ENCODE assay signal across 8 mouse cellular contexts in the genomic region with DNA sequence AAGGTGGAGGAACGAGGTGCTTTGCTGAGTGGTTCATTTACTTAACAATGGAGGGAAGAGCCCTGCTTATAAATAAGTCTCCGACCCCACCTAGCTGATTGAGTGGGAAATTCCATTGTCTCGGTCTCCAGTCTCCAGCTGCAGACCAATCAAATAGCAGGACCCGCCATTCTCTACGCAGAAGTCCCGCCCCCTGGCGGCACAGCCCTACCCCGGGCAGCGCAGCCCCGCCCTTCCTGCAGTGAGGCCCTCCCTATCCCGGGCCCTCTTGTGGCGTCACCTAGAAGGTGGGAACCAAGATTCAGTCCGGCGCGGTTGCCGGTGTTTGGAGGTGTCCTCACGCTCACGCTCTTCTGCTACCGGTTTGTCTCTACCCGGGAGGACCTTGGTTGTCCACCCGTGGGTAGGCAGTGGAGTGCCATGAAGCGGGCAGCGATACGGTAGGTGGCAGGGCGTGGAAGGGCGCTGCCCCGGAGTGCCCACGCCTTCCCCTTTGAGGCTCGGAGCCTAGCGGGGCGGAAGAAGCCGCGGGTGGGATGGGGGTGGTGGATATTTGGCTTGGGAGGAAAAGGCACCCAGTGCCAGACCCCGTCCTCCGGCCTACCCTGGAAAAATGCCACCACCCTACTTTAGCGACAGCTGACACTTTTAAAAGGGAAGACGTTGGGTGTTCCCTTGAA. TPM values are rescaled to one million over a fixed set of nuclear protein-coding genes. Genes with fewer than 3 reads are reported as not detected.
DNase-seq lines count a peak whose midpoint lies in the region; ATAC-seq and TF ChIP-seq lines count a peak whose summit lies in the region.

Acot9 (plus strand) TSS at position 209 of the 680 bp plus-strand sequence.

- peak; percentile 97 for DNase-seq in MEL (ENCODE audit: low read depth, low spot score)
- peak; percentile 87 to 91 for DNase-seq in cerebellum, adult 2 months
- peak; percentile 88 for DNase-seq in forebrain, postnatal 0 days
- peak; percentile 91 for DNase-seq in heart, postnatal 4 days
- peak; percentile 72 to 86 for DNase-seq in layer of hippocampus, adult 8-10 months (ENCODE audit: low spot score in 2 of 2)
- DNase-seq in ovary, adult 18-20 months (ENCODE audit: low spot score) = peak; percentile 77
- peak; percentile 90 for DNase-seq in thymus, postnatal 0 days (ENCODE audit: low spot score)

- peak within 1 kb of the TSS; percentile 87 for H3K27ac ChIP-seq in MEL (ENCODE audit: control insufficient read depth, low read depth, low read length)
- H3K27ac ChIP-seq in cerebellum, adult 2 months (ENCODE audit: insufficient read depth, low read length) = peak within 1 kb of the TSS; percentile 68
- peak within 1 kb of the TSS; percentile 45; the same call in 1 of the 2 replicates for H3K27ac ChIP-seq in forebrain, postnatal 0 days (ENCODE audit: low read depth, low read length)
- peak within 1 kb of the TSS; percentile 80 for H3K27ac ChIP-seq in lung, embryonic 15.5 days

- WGBS in cerebellum, adult 2 months = 3% methylated on average over 37 of the region's 37 CpGs
- 31% methylated on average over 37 of the region's 37 CpGs for WGBS in forebrain, postnatal 0 days
- WGBS in lung, embryonic 15.5 days = 18% methylated on average over 37 of the region's 37 CpGs

- peak in 1 of 3 experiments; percentile 41; a peak in 3 of 6 replicates for TF ChIP-seq CTCF in MEL (IDR thresholded peaks at IDR 0.05 in 2 of 3, conservative IDR thresholded peaks at IDR 0.05 in 1 of 3; ENCODE audit: control insufficient read depth in 1 of 3, insufficient read depth in 1 of 3, low read depth in 2 of 3, low read length in 3 of 3, poor library complexity in 1 of 3, severe bottlenecking in 1 of 3)
- peak; percentile 40; the same call in 1 of the 2 replicates for TF ChIP-seq CTCF in cerebellum, adult 2 months (IDR thresholded peaks at IDR 0.05; ENCODE audit: borderline replicate concordance, insufficient read depth, low read depth, low read length)
- TF ChIP-seq CTCF in forebrain, postnatal 0 days (IDR thresholded peaks at IDR 0.05; ENCODE audit: low read depth) = peak; percentile 71

- H3K9me3 ChIP-seq in MEL (replicated peaks; ENCODE audit: insufficient read depth, low read length) = no peaks in the 10 kb centered on the region
- H3K9me3 ChIP-seq in forebrain, postnatal 0 days (ENCODE audit: low read length) = no peaks in the 10 kb centered on the region
- no peaks in the 10 kb centered on the region for H3K9me3 ChIP-seq in lung, embryonic 15.5 days

- H3K27me3 ChIP-seq in MEL (ENCODE audit: control insufficient read depth in 1 of 2, insufficient read depth in 2 of 2, low read length in 2 of 2) = no peaks in the 10 kb centered on the region
- no peaks in the 10 kb centered on the region for H3K27me3 ChIP-seq in cerebellum, adult 2 months (ENCODE audit: control insufficient read depth, insufficient read depth, low read length)
- H3K27me3 ChIP-seq in forebrain, postnatal 0 days (ENCODE audit: insufficient read depth, low read length) = no peaks in the 10 kb centered on the region
- no peaks in the 10 kb centered on the region for H3K27me3 ChIP-seq in lung, embryonic 15.5 days

- H3K4me2 ChIP-seq in forebrain, postnatal 0 days (ENCODE audit: low read depth) = peak within 1 kb of the TSS; percentile 48
- H3K4me2 ChIP-seq in lung, embryonic 15.5 days = peak within 1 kb of the TSS; percentile 47

- peaks cover 12% of the 10 kb centered on the region for H3K79me2 ChIP-seq in MEL (ENCODE audit: control insufficient read depth, insufficient read depth, low read length, poor library complexity)

- H3K9ac ChIP-seq in MEL (ENCODE audit: control insufficient read depth, low read depth, low read length, poor library complexity, severe bottlenecking) = peak within 1 kb of the TSS; percentile 98
- H3K9ac ChIP-seq in forebrain, postnatal 0 days = peak within 1 kb of the TSS; percentile 73
- peak within 1 kb of the TSS; percentile 63 for H3K9ac ChIP-seq in lung, embryonic 15.5 days

- peak; percentile 56 for TF ChIP-seq RAD21 in MEL (IDR thresholded peaks at IDR 0.05; ENCODE audit: low read depth, low read length)

- peak within 1 kb of the TSS; percentile 95 to 99 for H3K4me3 ChIP-seq in MEL (ENCODE audit: control insufficient read depth in 1 of 2, insufficient read depth in 1 of 2, low read depth in 2 of 2, low read length in 2 of 2)
- H3K4me3 ChIP-seq in cerebellum, adult 2 months (replicated peaks; ENCODE audit: insufficient read depth, low read depth, low read length) = peak within 1 kb of the TSS; percentile 98
- H3K4me3 ChIP-seq in forebrain, postnatal 0 days (ENCODE audit: low read depth, low read length) = peak within 1 kb of the TSS; percentile 51
- peak within 1 kb of the TSS; percentile 60 for H3K4me3 ChIP-seq in lung, embryonic 15.5 days

- peaks cover 0 to 13% of the 10 kb centered on the region in 2 experiments; a peak in 2 of 4 replicates for H3K36me3 ChIP-seq in MEL (ENCODE audit: control insufficient read depth in 1 of 2, insufficient read depth in 2 of 2, low read length in 2 of 2)
- no peaks in the 10 kb centered on the region for H3K36me3 ChIP-seq in forebrain, postnatal 0 days (ENCODE audit: insufficient read depth)
- no peaks in the 10 kb centered on the region for H3K36me3 ChIP-seq in lung, embryonic 15.5 days

- no peak; a peak in 1 of 4 replicates for TF ChIP-seq EP300 in MEL (IDR thresholded peaks at IDR 0.05; ENCODE audit: low read depth in 1 of 2, low read length in 2 of 2)

- peaks cover 0 to 9% of the 10 kb centered on the region in 2 experiments; a peak in 2 of 4 replicates for H3K4me1 ChIP-seq in MEL (ENCODE audit: control insufficient read depth in 1 of 2, insufficient read depth in 2 of 2, low read length in 2 of 2)
- H3K4me1 ChIP-seq in cerebellum, adult 2 months (ENCODE audit: control insufficient read depth, insufficient read depth, low read length) = no peaks in the 10 kb centered on the region
- no peaks in the 10 kb centered on the region for H3K4me1 ChIP-seq in forebrain, postnatal 0 days (ENCODE audit: insufficient read depth)
- H3K4me1 ChIP-seq in lung, embryonic 15.5 days = no peaks in the 10 kb centered on the region

- peak; percentile 100 for ATAC-seq in forebrain, postnatal 0 days
- peak; percentile 99 for ATAC-seq in lung, embryonic 15.5 days (ENCODE audit: borderline replicate concordance, extremely low read depth, low FRiP score, low TSS enrichment)

- peak; percentile 99 to 100 for TF ChIP-seq POLR2A in MEL (IDR thresholded peaks at IDR 0.05; ENCODE audit: control insufficient read depth in 1 of 2, insufficient read depth in 1 of 2, low read depth in 1 of 2, low read length in 2 of 2, poor library complexity in 1 of 2)
- peak; percentile 71 for TF ChIP-seq POLR2A in cerebellum, adult 2 months (IDR thresholded peaks at IDR 0.05; ENCODE audit: borderline replicate concordance, insufficient read depth, low read length)

TF ChIP-seq in MEL, 35 proteins besides CTCF, POLR2A, EP300 and RAD21 (continues in another document):
- no peak for TF ChIP-seq CHD2 (IDR thresholded peaks at IDR 0.05; ENCODE audit: low read length)
- TF ChIP-seq ZKSCAN1 (IDR thresholded peaks at IDR 0.05; ENCODE audit: low read depth, low read length) = no peak
- TF ChIP-seq TCF12 (IDR thresholded peaks at IDR 0.05; ENCODE audit: low read depth, low read length) = peak; percentile 5; the same call in 1 of the 2 replicates
- no peak for TF ChIP-seq USF2 (IDR thresholded peaks at IDR 0.05; ENCODE audit: borderline replicate concordance in 1 of 2, insufficient read depth in 1 of 2, low read depth in 1 of 2, low read length in 2 of 2)
- no peak for TF ChIP-seq E2F4 (IDR thresholded peaks at IDR 0.05; ENCODE audit: borderline replicate concordance, low read depth, low read length)
- peak; percentile 81 for TF ChIP-seq SIN3A (IDR thresholded peaks at IDR 0.05; ENCODE audit: low read length)
- TF ChIP-seq CHD1 (IDR thresholded peaks at IDR 0.05; ENCODE audit: low read depth, low read length) = no peak
- peak; percentile 74; the same call in 1 of the 2 replicates for TF ChIP-seq MXI1 (IDR thresholded peaks at IDR 0.05; ENCODE audit: low read depth, low read length)
- no peak for TF ChIP-seq GATA1 (IDR thresholded peaks at IDR 0.05; ENCODE audit: low read depth, low read length)
- TF ChIP-seq ZNF384 (IDR thresholded peaks at IDR 0.05; ENCODE audit: low read depth, low read length) = no peak
- TF ChIP-seq MYC (IDR thresholded peaks at IDR 0.05; ENCODE audit: low read depth, low read length) = peak; percentile 27; the same call in 1 of the 2 replicates
- TF ChIP-seq UBTF (IDR thresholded peaks at IDR 0.05; ENCODE audit: borderline replicate concordance, insufficient read depth, low read depth, low read length) = no peak
- no peak; the same call in 1 of the 2 replicates for TF ChIP-seq POLR2AphosphoS5 (IDR thresholded peaks at IDR 0.05; ENCODE audit: borderline replicate concordance, low read depth, low read length)
- TF ChIP-seq MAX (IDR thresholded peaks at IDR 0.05; ENCODE audit: low read length) = no peak
- TF ChIP-seq GABPA (IDR thresholded peaks at IDR 0.05; ENCODE audit: low read depth, low read length) = no peak
- TF ChIP-seq KAT2A (conservative IDR thresholded peaks at IDR 0.05; ENCODE audit: low read depth, low read length) = no peak
- no peak for TF ChIP-seq ETS1 (IDR thresholded peaks at IDR 0.05; ENCODE audit: low read depth, low read length)
- peak; percentile 26; the same call in 1 of the 2 replicates for TF ChIP-seq NRF1 (IDR thresholded peaks at IDR 0.05; ENCODE audit: insufficient read depth, low read depth, low read length, poor library complexity, severe bottlenecking)
- TF ChIP-seq BHLHE40 (IDR thresholded peaks at IDR 0.05; ENCODE audit: borderline replicate concordance, low read depth, low read length) = no peak
- TF ChIP-seq MYB (IDR thresholded peaks at IDR 0.05; ENCODE audit: low read depth, low read length) = no peak
- TF ChIP-seq MEF2A (IDR thresholded peaks at IDR 0.05; ENCODE audit: extremely low read depth, insufficient replicate concordance, low read depth, low read length, poor library complexity, severe bottlenecking) = no peak
- peak; percentile 90 for TF ChIP-seq ZMIZ1 (IDR thresholded peaks at IDR 0.05; ENCODE audit: low read depth, low read length)

RNA-seq across cellular contexts. Expression of gene Acot9, which starts in this region (rescaled TPM):
- 56.3 and 61.2 TPM in 2 replicates for total RNA-seq in MEL (2012; rRNA removed)
- polyA plus RNA-seq in MEL (2012; ENCODE audit: insufficient read depth in 1 of 2, insufficient read length in 2 of 2, low read depth in 1 of 2, low replicate concordance in 2 of 2, missing spikeins in 1 of 2) = 10 to 100 TPM in 1 of 2 experiments, not detected in 1; 52.6 TPM
- 16.1 and 16.5 TPM in 2 replicates for polyA plus RNA-seq in cerebellum, adult 2 months (2012; rRNA removed)
- total RNA-seq in forebrain, postnatal 0 days (2014; rRNA removed) = 43.3 and 54.6 TPM in 2 replicates
- 58.5 and 61.8 TPM in 2 replicates for polyA plus RNA-seq in forebrain, postnatal 0 days (2015; fragmentation: Nextera tagmentation; extraction: Ambion mirVana)
- 10 to 100 TPM; 41.9 to 43.4 TPM for total RNA-seq in heart, postnatal 4 days (2021)
- 10 to 100 TPM; 16.2 to 20.8 (median 17.8) TPM for total RNA-seq in layer of hippocampus, adult 8-10 months (2022)
- polyA plus RNA-seq in lung, embryonic 15.5 days (2015; fragmentation: Nextera tagmentation; extraction: Ambion mirVana) = 49.5 and 52.1 TPM in 2 replicates
- 40.7 and 42.9 TPM in 2 replicates for polyA plus RNA-seq in thymus, postnatal 0 days (2015; fragmentation: Nextera tagmentation; extraction: Ambion mirVana)

Comparison
In these comparisons a context has a peak if more than half of its experiments do, and no peak if none do; other contexts are left out.
1. Peak in every context shown above with its lines: DNase-seq, ATAC-seq, H3K4me3 ChIP-seq and H3K27ac ChIP-seq.